Mouse (Mus musculus) hindbrain, embryonic 13.5 days (tissue): ENCODE results near the gene Slc7a11. TPM values are rescaled to one million over a fixed set of nuclear protein-coding genes. Genes with fewer than 3 reads are reported as not detected.
"Not testable (repeated sequence)": the region's sequence is repeated elsewhere in the genome, so short reads cannot be mapped to it uniquely, and the experiment has no call there.

Experiments
- ATAC-seq: fragments of 200-750 bp; cut with Nextera tagmentation; 2 replicates; pipeline ENCODE4 v1.8.0; 2017; ENCODE audit warnings: moderate TSS enrichment; ENCODE audit not compliant: low FRiP score
- H3K27ac ChIP-seq: fragments of 300-500 bp; sonication (generic); 2 replicates; pipeline ENCODE4 v1.5.1; 2015; ENCODE audit warnings: inconsistent platforms, mild to moderate bottlenecking, moderate library complexity
- H3K27me3 ChIP-seq: fragments of 300-500 bp; sonication (generic); 2 replicates; pipeline ENCODE4 v1.6.1; 2015; ENCODE audit warnings: mild to moderate bottlenecking, inconsistent platforms
- H3K36me3 ChIP-seq: fragments of 300-500 bp; sonication (generic); 2 replicates; pipeline ENCODE4 v1.6.1; 2015; ENCODE audit warnings: mild to moderate bottlenecking, inconsistent platforms
- H3K4me1 ChIP-seq: fragments of 300-500 bp; sonication (generic); replicated peaks from 2 replicates; pipeline ENCODE4 v1.6.1; 2015; ENCODE audit warnings: inconsistent platforms
- H3K4me2 ChIP-seq: fragments of 300-500 bp; sonication (generic); 2 replicates; pipeline ENCODE4 v1.6.1; 2015; ENCODE audit warnings: inconsistent platforms, mild to moderate bottlenecking, moderate library complexity
- H3K4me3 ChIP-seq: fragments of 300-500 bp; sonication (generic); 2 replicates; pipeline ENCODE4 v1.5.1; 2015; ENCODE audit warnings: mild to moderate bottlenecking, inconsistent platforms
- H3K9ac ChIP-seq: fragments of 300-500 bp; sonication (generic); 2 replicates; pipeline ENCODE4 v1.6.1; 2015; ENCODE audit warnings: mild to moderate bottlenecking, inconsistent platforms
- H3K9me3 ChIP-seq: fragments of 300-500 bp; sonication (generic); 2 replicates; pipeline ENCODE4 v1.6.1; 2016; ENCODE audit warnings: inconsistent platforms
- WGBS: fragments of 180-500 bp; shearing (Covaris S2); methylation state at CpG from one replicate; pipeline ENCODE4 v1.1.7; 2015; 5-methylcytosine and 5-hydroxymethylcytosine counted together
- polyA plus RNA-seq: library from polyadenylated mRNA; unstranded; fragments of >200 nt; fragmentation: Nextera tagmentation; extraction: Ambion mirVana; gene quantifications from 2 replicates; pipeline ENCODE4 v1.2.1, GENCODE M21; 2015

Slc7a11 gene
- polyA plus RNA-seq, 1 experiment from 2014 or later, result 3.9 TPM

DNA sequence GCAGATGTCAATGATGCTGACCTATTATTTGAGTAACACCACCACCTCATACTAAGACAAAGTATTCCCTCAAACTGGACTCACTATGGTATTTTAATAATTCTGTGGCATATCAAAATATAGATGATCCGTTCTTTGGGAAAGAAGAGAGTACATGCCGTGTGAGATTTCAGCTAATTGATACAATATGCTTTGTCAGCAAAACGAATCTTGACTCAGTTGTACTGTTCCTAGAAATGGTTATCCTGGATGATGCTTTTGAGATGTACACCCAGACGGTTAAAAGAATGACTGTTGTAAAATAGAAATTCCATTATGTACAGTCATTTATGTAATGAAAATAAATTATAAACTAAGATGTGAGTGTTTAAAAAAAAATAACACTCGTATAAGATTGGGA lies 4.0 kb downstream of the Slc7a11 start:
- 91% methylated on average over 5 of the region's 5 CpGs for WGBS
- H3K27me3 ChIP-seq, result no peaks in the 10 kb centered on the region

DNA sequence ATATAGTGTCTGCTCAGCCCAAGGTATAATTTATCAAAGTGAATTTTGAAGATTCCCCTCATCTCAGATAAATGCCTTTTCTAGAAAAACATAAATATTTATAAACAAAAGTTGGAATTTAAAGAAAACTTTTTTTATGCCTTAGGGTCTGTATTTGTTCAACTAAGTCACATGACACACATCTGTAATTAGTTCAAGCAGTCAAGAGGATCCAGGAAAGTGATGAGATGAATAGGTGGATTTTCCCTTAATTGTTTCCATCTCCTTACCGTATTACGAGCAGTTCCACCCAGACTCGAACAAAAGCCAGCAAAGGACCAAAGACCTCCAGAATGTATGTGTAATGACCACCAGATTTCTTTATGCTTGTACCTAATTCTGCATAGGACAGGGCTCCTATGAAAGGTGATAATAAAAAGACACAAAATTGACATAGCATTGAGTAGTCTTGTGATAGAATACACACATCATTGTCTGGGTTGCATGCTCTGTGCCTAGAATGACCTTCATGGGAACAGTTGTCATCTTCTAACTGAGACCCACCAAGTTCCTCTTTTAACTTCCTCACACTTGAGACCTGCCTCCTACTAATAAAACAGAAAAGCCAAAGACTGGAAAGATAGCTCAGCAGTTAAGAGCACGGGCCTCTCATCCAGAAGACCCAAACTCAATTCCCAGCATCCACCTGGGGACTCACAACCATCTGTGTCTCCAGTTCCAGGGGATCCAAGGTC lies 4.7 kb downstream of the Slc7a11 start:
- H3K27ac ChIP-seq, result no peak overlapping the region
- 69% methylated on average over 4 of the region's 4 CpGs for WGBS

More for the DNA sequence above, 4.0 kb downstream of the Slc7a11 start:
- Histone ChIP-seq H3K4me1 (peaks cover 15% of the 10 kb centered on the region), H3K9me3 (no peaks in the 10 kb centered on the region), H3K36me3 (no peaks in the 10 kb centered on the region), H3K4me2 (no peak overlapping the region), H3K9ac (no peak overlapping the region), H3K27ac (no peak overlapping the region), H3K4me3 (no peak overlapping the region)
- no peak for ATAC-seq

DNA sequence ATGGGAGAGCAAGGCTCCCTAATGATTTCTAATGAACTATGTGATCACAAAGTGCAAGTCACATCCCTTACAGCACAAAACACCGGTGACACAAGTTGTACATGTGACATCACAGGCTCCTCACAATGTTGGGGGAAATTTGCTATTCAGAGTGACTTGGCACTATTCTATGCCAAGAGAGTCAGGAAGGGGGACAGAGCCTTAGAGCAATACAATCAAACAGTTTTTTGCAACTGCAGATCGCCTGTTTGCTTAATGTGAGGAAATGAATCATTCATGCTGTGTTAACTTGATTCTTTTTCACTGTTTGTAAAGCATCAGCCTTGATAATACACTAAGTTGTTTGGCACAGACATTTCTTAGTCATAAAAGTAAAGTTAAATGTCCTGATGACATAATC lies 5.3 kb downstream of the Slc7a11 start:
- H3K4me1 ChIP-seq, H3K27me3 ChIP-seq, H3K36me3 ChIP-seq, H3K4me3 ChIP-seq, H3K9me3 ChIP-seq, ATAC-seq, H3K4me2 ChIP-seq, H3K9ac ChIP-seq, H3K27ac ChIP-seq: not testable (repeated sequence)
- 42% methylated on average over 2 of the region's 2 CpGs for WGBS

More for the DNA sequence above, 4.7 kb downstream of the Slc7a11 start:
- Histone ChIP-seq H3K4me2 (no peak overlapping the region), H3K9ac (no peak overlapping the region), H3K4me1 (peaks cover 12% of the 10 kb centered on the region), H3K36me3 (no peaks in the 10 kb centered on the region), H3K27me3 (no peaks in the 10 kb centered on the region), H3K4me3 (no peak overlapping the region), H3K9me3 (no peaks in the 10 kb centered on the region)
- no peak for ATAC-seq

DNA sequence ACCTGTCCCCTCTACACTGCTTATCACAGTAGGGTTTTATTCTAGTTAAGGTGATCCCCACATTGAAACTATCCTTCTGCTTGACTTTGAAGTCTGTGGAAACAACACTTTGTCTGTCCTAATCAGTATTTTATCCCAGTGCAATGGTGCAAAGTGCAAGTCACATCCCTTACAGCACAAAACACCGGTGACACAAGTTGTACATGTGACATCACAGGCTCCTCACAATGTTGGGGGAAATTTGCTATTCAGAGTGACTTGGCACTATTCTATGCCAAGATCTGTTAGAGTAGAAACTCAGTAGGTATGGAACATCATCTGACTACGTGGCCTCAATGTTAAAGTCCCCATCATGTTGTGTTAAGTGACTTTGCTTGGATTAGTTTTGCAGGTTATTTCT lies 7.0 kb downstream of the Slc7a11 start:
- H3K4me1 ChIP-seq, H3K9me3 ChIP-seq, ATAC-seq, H3K4me3 ChIP-seq, H3K36me3 ChIP-seq, H3K9ac ChIP-seq, H3K27ac ChIP-seq, H3K27me3 ChIP-seq, H3K4me2 ChIP-seq: not testable (repeated sequence)
- 94% methylated on average over 2 of the region's 2 CpGs for WGBS

DNA sequence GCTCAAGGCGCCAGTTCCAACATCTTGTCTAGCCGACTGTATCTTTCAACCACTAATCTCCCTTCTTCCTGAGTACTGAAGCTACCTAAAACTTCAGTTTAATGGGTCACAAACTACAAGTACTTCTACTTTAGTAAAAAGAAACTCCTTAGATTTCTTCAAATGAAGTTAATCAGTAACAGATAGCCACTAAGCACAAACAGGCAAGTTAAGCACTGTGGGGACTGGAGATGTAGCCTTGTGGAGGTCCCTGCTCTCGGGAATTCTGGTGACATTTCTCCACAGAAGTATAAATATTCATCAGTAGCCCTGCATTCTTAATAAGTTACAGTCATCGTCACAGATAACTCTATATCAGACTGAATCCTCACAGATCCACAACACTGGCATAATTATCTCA lies 9.6 kb downstream of the Slc7a11 start:
- H3K4me2 ChIP-seq, result no peak overlapping the region
- no peak for ATAC-seq
- H3K4me1 ChIP-seq, result 0 out of 2 replicates have a peak, but pooled peaks cover 3% of the 10 kb centered on the region

DNA sequence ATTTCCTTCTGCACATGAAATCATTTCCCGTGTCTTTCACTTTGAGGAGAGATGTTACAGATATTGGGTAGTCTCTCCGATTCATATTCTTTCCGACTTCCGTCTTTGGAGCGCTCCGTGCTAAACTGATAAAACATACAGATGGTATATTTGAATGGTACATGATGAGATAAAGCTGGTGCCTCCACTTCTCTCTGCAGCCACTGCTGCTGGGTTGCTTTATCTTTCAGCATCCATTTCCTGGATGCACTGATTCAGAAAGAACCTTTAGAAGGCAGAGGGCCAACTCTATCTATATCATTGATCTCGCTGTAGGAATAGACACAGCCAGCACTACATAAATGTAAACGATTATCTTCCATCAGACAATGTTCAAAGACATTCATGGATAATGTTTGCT lies 12.6 kb downstream of the Slc7a11 start:
- Histone ChIP-seq H3K36me3 (no peaks in the 10 kb centered on the region), H3K4me1 (0 out of 2 replicates have a peak, but pooled peaks cover 3% of the 10 kb centered on the region), H3K4me2 (no peak overlapping the region), H3K9me3 (no peaks in the 10 kb centered on the region; the same call in 1 of the 2 replicates), H3K9ac (no peak overlapping the region), H3K27me3 (no peaks in the 10 kb centered on the region), H3K27ac (no peak overlapping the region), H3K4me3 (no peak overlapping the region)
- no peak for ATAC-seq
- WGBS, result 95% methylated on average over 8 of the region's 8 CpGs

More for the DNA sequence above, 9.6 kb downstream of the Slc7a11 start:
- Histone ChIP-seq H3K9me3 (no peaks in the 10 kb centered on the region), H3K4me3 (no peak overlapping the region), H3K36me3 (no peaks in the 10 kb centered on the region), H3K27ac (no peak overlapping the region), H3K27me3 (no peaks in the 10 kb centered on the region), H3K9ac (no peak overlapping the region)
- WGBS, result 66% methylated on average over 4 of the region's 4 CpGs

DNA sequence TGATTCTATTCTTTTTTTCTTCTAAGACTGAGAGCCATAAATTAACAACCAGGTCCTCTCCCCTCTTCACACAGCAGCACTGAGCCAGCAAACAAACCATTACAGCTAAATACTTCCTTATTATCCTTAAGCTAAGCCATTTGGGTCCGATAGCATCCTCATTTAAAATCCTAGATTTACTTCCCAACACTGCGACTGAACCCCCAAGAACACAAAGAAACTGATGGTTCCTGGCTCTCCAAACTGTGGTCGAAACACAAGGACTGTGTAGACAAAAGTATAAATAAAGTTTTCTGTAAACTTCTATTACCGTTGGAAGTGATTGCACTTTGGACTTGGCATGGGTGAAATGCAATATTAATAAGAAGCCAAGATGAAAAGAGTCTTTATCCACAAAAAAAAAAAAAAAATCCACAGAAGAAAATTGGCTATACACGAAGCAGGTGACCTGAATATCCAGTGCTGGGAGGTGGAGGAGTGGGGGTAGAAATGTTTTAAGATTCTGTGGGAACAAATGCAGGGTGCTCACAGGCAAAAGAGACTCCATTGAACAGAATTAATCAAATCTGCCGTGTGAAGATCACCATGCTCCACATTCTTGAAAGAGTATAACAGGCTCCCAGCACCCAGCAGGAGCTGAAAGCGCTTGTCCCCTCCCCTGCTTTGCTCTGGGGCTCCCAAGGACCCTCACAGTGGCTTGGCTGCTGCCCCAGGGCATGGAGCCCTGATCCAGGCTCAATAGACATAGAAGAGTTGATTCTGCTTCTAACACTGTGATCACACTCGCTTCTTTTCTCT lies 21.7 kb downstream of the Slc7a11 start:
- Histone ChIP-seq H3K27ac (0 out of 2 replicates have a peak overlapping the region, but pooled peaks have one; percentile 4), H3K4me2 (no peak overlapping the region), H3K27me3 (no peaks in the 10 kb centered on the region), H3K4me1 (peaks cover 5% of the 10 kb centered on the region), H3K9me3 (no peaks in the 10 kb centered on the region; the same call in 1 of the 2 replicates), H3K36me3 (no peaks in the 10 kb centered on the region), H3K9ac (no peak overlapping the region), H3K4me3 (no peak overlapping the region)
- WGBS, result 37% methylated on average over 8 of the region's 8 CpGs
- ATAC-seq, result peak; percentile 88

DNA sequence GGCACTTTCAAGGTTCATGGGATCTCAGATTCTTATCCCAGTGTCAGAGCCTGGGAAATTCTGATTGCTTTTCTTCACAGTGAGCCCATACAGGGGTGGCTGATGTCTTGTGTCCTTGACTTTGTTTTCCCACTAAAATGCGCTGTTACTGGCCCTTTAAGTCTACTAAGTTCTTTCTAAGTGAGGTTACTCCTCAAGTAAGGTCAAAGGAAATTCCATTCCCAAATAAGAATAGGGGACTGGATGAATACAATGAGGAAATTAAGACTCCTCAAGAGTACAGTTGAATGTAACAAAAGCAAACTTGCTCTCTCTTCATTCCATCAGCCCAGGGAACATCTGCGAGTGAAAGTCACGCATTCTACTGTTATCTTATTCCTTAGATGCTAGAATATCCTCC lies 24.3 kb downstream of the Slc7a11 start:
- ATAC-seq, result no peak
- H3K4me1 ChIP-seq, result peaks cover 5% of the 10 kb centered on the region
- no peak overlapping the region for H3K27ac ChIP-seq
- no peak overlapping the region for H3K9ac ChIP-seq
- no peak overlapping the region for H3K4me3 ChIP-seq
- H3K9me3 ChIP-seq, result no peaks in the 10 kb centered on the region
- H3K4me2 ChIP-seq, result no peak overlapping the region
- 84% methylated on average over 3 of the region's 3 CpGs for WGBS
- no peaks in the 10 kb centered on the region for H3K36me3 ChIP-seq
- H3K27me3 ChIP-seq, result no peaks in the 10 kb centered on the region

DNA sequence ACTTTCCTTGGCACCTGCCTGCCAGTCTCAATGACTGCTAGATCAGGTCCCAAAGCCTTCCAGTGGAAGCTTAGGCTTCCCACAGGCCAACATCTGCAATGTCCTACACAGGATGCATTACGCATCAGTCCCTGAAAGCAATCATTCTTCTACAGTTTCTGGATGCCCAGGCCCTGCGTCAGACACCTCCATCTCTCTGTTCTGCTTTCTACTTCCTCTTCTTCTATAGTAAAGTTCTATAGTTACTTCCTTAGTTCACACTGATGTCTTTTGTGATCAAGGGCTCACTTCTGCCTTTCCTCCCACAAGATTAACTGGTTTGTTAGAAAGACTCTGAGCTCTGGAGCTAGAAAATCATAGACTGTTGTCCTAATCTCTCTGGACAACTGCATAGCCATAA lies 36.6 kb downstream of the Slc7a11 start:
- Histone ChIP-seq H3K4me2 (no peak overlapping the region), H3K4me1 (no peaks in the 10 kb centered on the region), H3K27ac (no peak overlapping the region), H3K27me3 (no peaks in the 10 kb centered on the region), H3K4me3 (no peak overlapping the region), H3K36me3 (no peaks in the 10 kb centered on the region), H3K9ac (no peak overlapping the region), H3K9me3 (no peaks in the 10 kb centered on the region)
- ATAC-seq, result no peak
- WGBS, result 92% methylated on average over 2 of the region's 2 CpGs

DNA sequence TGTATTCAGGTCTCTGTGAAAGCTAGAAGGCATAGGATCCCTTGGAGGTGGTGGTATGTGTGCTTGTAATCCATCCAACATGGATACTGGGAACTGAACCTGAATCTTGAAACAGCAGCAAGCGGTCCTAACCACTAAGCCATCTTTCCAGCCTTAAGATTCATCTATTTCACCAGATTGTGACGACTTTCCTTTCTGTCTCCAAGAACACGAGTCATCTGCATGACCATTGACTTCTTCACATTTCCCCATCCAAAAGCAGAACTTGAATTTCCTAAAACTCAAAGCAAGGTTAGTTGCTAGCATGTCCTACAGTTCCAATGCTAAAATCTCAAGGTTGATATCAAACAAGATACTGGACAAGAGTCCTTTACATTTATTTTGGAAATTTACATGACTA lies 37.5 kb downstream of the Slc7a11 start:
- Histone ChIP-seq H3K36me3 (no peaks in the 10 kb centered on the region), H3K4me3 (no peak overlapping the region), H3K4me2 (no peak overlapping the region), H3K27ac (no peak overlapping the region), H3K27me3 (no peaks in the 10 kb centered on the region), H3K9me3 (no peaks in the 10 kb centered on the region), H3K4me1 (no peaks in the 10 kb centered on the region), H3K9ac (no peak overlapping the region)
- no peak for ATAC-seq
- 88% methylated on average over 3 of the region's 3 CpGs for WGBS

DNA sequence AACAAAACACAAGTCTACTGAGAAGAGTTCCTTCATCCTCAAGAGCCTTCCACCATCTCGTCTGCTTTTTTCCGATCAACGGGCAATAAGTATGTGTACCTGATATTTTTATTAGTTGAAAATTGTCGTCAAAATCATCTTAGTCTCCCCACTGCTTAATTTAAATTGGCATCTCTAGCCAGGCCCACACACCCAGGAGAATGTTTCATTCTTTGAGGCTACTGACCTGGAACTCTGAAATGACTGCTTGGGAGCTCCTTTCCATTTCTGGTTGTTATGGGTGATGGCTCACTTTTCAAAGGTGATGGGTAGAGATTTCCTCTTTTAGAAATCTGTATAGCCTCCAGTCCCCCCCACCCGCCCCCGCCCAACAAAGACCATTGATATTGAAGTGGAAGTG lies 54.6 kb downstream of the Slc7a11 start:
- H3K36me3 ChIP-seq, result no peaks in the 10 kb centered on the region
- no peak overlapping the region for H3K4me2 ChIP-seq
- peaks cover 7% of the 10 kb centered on the region; the same call in 1 of the 2 replicates for H3K4me1 ChIP-seq
- no peak overlapping the region for H3K9ac ChIP-seq
- peaks cover 5% of the 10 kb centered on the region; the same call in 1 of the 2 replicates for H3K9me3 ChIP-seq
- H3K27me3 ChIP-seq, result no peaks in the 10 kb centered on the region
- ATAC-seq, result no peak
- no peak overlapping the region for H3K27ac ChIP-seq
- WGBS, result 73% methylated on average over 6 of the region's 6 CpGs
- H3K4me3 ChIP-seq, result no peak overlapping the region

DNA sequence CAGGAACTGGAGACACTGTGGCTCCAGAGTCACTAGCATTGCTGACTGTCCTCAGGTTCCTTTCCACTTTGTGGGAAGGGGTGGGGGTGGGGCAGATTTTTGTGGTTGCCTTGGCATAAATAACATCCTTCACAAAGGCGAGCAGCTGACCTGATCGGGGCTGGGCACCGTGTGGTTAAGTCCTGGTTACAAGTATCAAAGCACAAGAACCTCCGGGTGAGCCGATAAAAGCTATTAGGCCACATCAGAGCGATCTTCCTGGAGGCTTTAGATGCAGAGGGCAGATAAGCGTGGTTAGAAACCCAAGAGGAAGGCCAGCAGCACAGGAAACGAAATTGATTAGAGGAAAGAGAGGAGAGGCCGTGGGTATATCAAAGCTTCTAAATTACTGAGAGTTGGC lies 55.1 kb downstream of the Slc7a11 start:
- H3K4me2 ChIP-seq, result no peak overlapping the region
- no peak overlapping the region for H3K27ac ChIP-seq
- no peaks in the 10 kb centered on the region for H3K36me3 ChIP-seq
- no peak overlapping the region for H3K9ac ChIP-seq
- H3K9me3 ChIP-seq, result peaks cover 5% of the 10 kb centered on the region; the same call in 1 of the 2 replicates
- WGBS, result 55% methylated on average over 9 of the region's 9 CpGs
- H3K27me3 ChIP-seq, result no peaks in the 10 kb centered on the region
- H3K4me1 ChIP-seq, result peaks cover 7% of the 10 kb centered on the region; the same call in 1 of the 2 replicates
- no peak for ATAC-seq
- H3K4me3 ChIP-seq, result no peak overlapping the region
